Mouse (Mus musculus) thymus, adult 2 months (tissue): ENCODE results near the gene Gm5799. TPM values are rescaled to one million over a fixed set of nuclear protein-coding genes. Genes with fewer than 3 reads are reported as not detected.
A peak's percentile ranks its signal among the peaks of the same experiment; 100 is the strongest.
"Not testable (repeated sequence)": the region's sequence is repeated elsewhere in the genome, so short reads cannot be mapped to it uniquely, and the experiment has no call there.

ENCODE experiments used
- DNase-seq: peaks from one replicate; pipeline ENCODE4 v3.0.0; 2021
- H3K27ac ChIP-seq: fragments of 200-500 bp; 2 replicates; pipeline ENCODE4 v1.5.1; 2012; ENCODE audit warnings: low read length, control low read depth; ENCODE audit not compliant: control insufficient read depth, insufficient read depth
- H3K27me3 ChIP-seq: fragments of 200-500 bp; 2 replicates; pipeline ENCODE4 v1.6.1; 2012; ENCODE audit warnings: mild to moderate bottlenecking, low read length, moderate library complexity, mixed read lengths; ENCODE audit not compliant: control insufficient read depth, insufficient read depth
- H3K36me3 ChIP-seq: fragments of 200-500 bp; 2 replicates; pipeline ENCODE4 v1.6.1; 2012; ENCODE audit warnings: mild to moderate bottlenecking, low read length, moderate library complexity; ENCODE audit not compliant: control insufficient read depth, insufficient read depth
- H3K4me1 ChIP-seq: fragments of 200-500 bp; replicated peaks from 2 replicates; pipeline ENCODE4 v1.6.1; 2012; ENCODE audit warnings: low read length; ENCODE audit not compliant: control insufficient read depth, insufficient read depth
- H3K4me3 ChIP-seq: fragments of 200-500 bp; 2 replicates; pipeline ENCODE4 v1.5.1; 2012; ENCODE audit warnings: mild to moderate bottlenecking, low read length, control low read depth, moderate library complexity; ENCODE audit not compliant: control insufficient read depth, insufficient read depth
- WGBS: fragments of 180-500 bp; shearing (Covaris S2); methylation state at CpG from one replicate; pipeline ENCODE4 v1.1.7; 2018; 5-methylcytosine and 5-hydroxymethylcytosine counted together
- polyA plus RNA-seq: library from polyadenylated mRNA; depleted of rRNA; stranded (reverse); fragments of >200 nt; gene quantifications from 2 replicates; pipeline ENCODE4 v1.2.3, GENCODE M21; 2012; rRNA removed

Gm5799 gene
- polyA plus RNA-seq: 0.09 TPM in 1 of 2 replicates, not detected in the other

DNA sequence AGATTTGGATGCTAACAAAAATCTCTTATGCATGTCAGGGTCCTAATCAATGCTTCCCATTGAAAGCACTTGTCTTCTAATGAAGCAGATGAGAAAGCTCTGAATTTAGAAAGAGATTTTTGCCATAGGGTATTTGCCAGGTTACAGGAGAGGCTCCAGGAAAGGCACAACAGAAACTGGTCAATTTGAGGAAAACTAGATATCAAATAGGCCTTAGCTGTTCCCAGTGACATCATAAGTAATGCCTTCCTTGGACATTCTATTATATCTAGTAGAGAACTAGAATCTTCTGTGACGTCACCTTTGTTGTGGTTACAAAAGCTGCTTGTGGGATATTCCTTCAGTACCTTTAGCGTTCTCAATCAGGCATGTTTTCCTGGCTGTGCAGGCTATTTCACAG, at the start of gene Gm5799:
TSS of gene Gm5799 (plus strand) at position 301 of the 400 bp plus-strand sequence.
- H3K4me3 ChIP-seq, H3K27me3 ChIP-seq, H3K4me1 ChIP-seq, H3K36me3 ChIP-seq, DNase-seq, H3K27ac ChIP-seq: not testable (repeated sequence)
- 74% methylated on average over 2 of the region's 2 CpGs for WGBS

DNA sequence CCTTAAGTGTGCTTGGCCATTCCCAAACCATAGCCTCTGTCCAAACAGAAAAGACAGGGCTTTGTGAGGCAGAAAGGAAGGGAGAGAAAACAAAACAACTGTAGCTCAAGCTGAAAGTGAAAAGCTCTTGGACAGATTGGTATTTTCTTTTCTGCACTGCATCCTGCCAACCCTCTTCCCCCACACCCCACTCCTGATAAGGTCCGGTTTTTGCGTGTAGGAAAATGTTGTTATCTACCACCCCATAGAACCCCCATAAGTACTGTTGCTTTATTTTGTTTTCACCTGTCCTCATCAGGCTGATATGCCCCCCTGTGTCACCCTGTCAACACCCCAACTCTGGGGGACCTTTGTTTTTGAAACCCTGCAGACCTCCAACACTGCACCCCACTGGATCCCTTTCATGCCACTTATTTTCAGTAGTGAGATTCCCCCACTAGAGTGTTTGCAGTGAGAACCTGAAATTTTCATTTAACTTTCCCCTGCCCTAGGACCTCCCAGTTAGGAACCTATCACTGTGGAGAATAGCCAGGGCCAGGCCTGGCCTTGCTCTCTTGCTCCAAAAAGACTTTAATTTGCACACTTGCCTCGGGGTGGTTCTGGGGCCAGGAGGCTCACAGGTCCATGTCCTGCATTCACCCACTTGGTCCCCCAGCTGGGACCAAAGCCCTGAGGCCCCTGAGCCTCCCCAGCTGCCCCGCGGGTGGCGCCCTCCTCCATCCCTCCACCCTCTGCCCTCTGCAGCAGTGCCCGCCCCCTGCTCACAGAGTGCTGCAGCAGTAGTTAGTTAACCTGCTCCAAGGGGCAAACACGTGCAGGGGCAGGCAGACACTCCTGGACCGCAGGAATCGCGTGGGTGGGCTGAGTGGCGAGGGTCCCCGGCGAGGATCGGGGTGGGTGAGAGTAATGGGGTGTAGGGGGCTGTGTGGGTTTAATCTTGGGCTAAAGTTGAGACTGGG, 12.0 kb upstream of the Gm5799 start:
- WGBS: 54% methylated on average over 14 of the region's 15 CpGs
- not testable (repeated sequence) for H3K36me3 ChIP-seq, H3K4me1 ChIP-seq, DNase-seq, H3K4me3 ChIP-seq, H3K27ac ChIP-seq, H3K27me3 ChIP-seq

DNA sequence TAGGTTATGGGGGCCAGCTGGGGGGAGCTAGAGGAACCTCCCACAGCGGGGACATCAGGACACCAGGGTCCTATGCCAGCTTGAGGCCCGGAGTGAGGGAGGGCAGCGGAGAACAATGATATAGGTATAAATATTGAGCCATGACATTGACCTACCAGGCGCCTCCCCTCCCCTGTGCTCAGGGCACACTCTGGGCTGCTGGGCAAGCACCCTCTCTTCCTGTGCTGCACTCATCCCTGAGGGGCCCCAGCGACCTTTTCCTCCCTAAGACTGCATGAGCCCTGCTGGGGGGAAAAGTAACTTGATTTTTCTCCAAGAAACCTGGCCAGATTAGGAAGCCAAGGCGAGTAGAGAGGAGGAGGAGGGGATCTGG, 11.4 kb upstream of the Gm5799 start:
- not testable (repeated sequence) for H3K4me1 ChIP-seq, H3K36me3 ChIP-seq
- WGBS: no CpG with 5 or more reads among the region's 6 CpGs

DNA sequence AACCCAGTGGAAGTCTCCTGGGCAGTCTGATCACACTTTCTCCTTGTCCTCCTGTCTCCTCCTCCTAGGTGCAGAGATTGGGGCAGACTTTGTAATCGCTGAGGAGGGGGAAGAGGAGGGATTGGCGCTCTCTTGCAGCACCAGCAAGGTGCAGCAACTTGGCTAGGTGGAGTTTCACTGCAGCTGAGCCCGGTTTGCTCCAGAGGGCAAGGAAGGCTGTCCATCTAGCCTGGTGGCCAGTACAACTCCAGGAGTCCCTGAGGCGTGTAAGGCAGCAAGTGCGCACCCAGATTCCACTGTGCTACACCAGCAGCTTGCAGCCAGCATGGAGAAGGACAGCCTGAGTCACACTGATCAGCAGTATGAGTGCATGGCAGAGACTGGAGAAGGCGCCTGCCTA, 11.0 kb upstream of the Gm5799 start:
- not testable (repeated sequence) for H3K4me3 ChIP-seq, H3K27ac ChIP-seq, H3K36me3 ChIP-seq, H3K4me1 ChIP-seq, H3K27me3 ChIP-seq
- DNase-seq: peak; percentile 13
- 62% methylated on average over 5 of the region's 6 CpGs for WGBS

More for the DNA sequence above, 11.4 kb upstream of the Gm5799 start:
- not testable (repeated sequence) for H3K27ac ChIP-seq, DNase-seq, H3K27me3 ChIP-seq, H3K4me3 ChIP-seq

DNA sequence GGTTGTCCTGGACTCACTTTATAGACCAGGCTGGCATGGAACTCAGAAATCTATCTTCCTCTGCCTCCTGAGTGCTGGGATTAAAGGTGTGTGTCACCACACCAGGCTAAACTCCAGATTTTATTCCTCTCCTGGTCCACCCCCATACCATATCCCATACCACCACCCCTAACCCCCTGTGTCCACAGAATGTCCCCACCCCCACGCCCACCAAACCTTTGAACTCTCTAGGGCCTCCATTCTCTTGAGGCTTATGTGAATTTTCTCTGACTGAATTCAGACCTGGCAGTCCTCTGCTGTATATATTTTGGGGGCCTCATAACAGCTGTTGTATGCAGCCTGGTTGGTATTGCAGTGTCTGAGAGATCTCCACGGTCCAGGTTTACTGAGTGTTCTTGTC, 5.2 kb upstream of the Gm5799 start:
- 82% methylated on average over 2 of the region's 2 CpGs for WGBS
- H3K36me3 ChIP-seq, H3K27me3 ChIP-seq, H3K4me1 ChIP-seq, H3K4me3 ChIP-seq, H3K27ac ChIP-seq: not testable (repeated sequence)
- peak; percentile 11 for DNase-seq

DNA sequence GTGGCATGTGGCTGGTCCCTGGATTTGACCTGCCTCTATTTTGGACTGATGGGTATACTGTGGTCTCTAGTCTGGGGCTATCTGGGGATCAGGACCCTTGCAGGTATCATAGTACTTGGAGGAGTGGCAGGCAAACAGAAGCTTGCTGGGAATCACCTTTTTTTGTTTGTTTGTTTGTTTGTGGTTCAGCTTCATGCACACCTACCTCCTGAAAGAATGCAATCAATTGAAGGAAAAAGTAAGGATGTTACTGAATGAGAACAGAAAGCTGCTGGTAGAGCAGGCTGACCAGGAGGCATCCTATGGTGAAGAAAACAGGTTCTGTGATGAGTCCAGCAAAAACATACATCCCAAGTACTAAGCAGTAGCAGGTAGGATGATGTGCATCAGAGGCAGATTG, 2.9 kb downstream of the Gm5799 start:
- not testable (repeated sequence) for DNase-seq, H3K4me1 ChIP-seq, H3K27me3 ChIP-seq, H3K4me3 ChIP-seq, H3K36me3 ChIP-seq, H3K27ac ChIP-seq

DNA sequence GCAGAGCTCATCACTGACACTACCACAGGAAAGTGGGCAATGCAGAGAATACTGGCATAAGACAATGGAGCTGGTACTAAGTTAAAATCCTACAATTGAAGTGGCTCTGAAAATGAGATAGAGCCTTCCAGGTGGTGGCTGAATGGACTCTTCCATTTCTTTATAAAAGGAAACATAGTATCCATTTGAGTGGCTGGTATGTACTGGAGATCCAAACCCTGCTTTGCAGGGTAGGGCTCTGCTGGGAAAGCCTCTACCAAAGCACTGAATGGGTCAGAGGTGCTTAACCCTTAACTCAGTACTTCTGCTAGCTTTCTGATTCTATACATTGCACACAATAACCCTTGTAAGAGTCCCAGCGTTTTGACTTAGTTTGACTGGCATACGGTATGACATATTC, 8.9 kb downstream of the Gm5799 start:
- not testable (repeated sequence) for H3K27ac ChIP-seq, DNase-seq, H3K4me1 ChIP-seq, H3K36me3 ChIP-seq, H3K4me3 ChIP-seq, H3K27me3 ChIP-seq
- WGBS: 88% methylated on average over 2 of the region's 2 CpGs

DNA sequence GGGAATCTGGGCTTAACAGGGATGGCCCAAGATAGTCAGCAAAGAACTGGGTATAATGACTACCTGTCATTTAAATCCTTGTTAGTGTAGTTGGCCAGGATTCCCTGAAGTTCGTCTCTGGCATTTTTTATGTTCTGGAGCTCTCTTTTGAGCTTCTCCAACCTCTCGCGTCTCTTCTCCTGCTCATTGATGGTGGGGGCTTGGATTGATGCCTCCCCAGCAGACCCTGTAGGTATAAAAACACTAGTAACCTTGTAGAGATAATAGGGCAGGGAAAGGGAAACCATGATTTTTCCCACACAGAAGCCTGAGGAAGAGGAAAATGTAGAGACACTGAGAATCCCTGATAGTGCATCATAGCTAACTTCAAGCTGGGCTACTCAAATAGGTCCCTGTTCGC, 34.6 kb downstream of the Gm5799 start:
- H3K27me3 ChIP-seq, H3K36me3 ChIP-seq, H3K4me1 ChIP-seq, H3K27ac ChIP-seq, H3K4me3 ChIP-seq: not testable (repeated sequence)
- DNase-seq: peak; percentile 2
- 84% methylated on average over 4 of the region's 4 CpGs for WGBS

DNA sequence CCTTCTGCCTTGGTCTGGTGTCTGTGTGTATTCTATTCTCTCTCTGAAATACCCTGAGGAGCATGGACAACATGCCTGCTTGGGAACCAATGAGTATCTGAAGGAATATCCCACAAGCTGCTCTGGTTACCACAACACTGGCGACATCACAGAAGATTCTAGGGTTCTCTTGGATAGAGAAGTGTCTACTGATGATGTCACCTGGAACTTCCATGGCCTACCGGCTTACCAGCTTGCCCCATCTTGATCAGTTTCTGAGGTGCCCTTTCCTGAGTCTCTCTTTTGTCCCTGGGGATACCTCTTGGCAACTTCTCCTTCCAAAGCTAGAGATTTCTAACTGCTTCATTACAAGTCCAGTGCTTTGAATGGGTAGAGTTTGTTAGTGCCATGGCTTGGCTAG, 35.7 kb downstream of the Gm5799 start, which contains the start of gene Gm17654:
TSS of gene Gm17654 (minus strand) at position 101 of the 400 bp plus-strand sequence.
- WGBS: 100% methylated on average over 1 of the region's 2 CpGs
- H3K36me3 ChIP-seq, H3K27ac ChIP-seq, H3K4me1 ChIP-seq, DNase-seq, H3K27me3 ChIP-seq, H3K4me3 ChIP-seq: not testable (repeated sequence)
